Comparison of ENCODE assay signal across 22 mouse cellular contexts in genomic region chr5:97817485-97817884, GRCm38 (mm10).
"Had no signal": no experiment of that assay in that cellular context is flagged by ENCODE, and none has a peak within 500 bp of the region (broad histone marks: within the 10 kb centered on the region; RNA-seq: fewer than 3 reads in every experiment).

No protein-coding gene starts in this region.

- H3K27me3 ChIP-seq: heart, embryonic 12.5 days; hindbrain, embryonic 13.5 days; hindbrain, embryonic 15.5 days; kidney, embryonic 15.5 days; limb, embryonic 13.5 days; limb, embryonic 15.5 days; liver, embryonic 12.5 days had no signal

- ATAC-seq: hindbrain, postnatal 0 days; intestine, embryonic 16.5 days; liver, embryonic 12.5 days had no signal

- DNase-seq: gastrocnemius, postnatal 14 days; gastrocnemius, postnatal 36 days; heart, postnatal 14 days; kidney, adult 11 months; kidney, adult 2 months; kidney, adult 9 months; kidney, postnatal 14 days; kidney, postnatal 36 days; layer of hippocampus, adult 9-11 months; layer of hippocampus, postnatal 36 days; left cerebral cortex, postnatal 4 days had no signal

- H3K9ac ChIP-seq: heart, embryonic 12.5 days; hindbrain, embryonic 13.5 days; hindbrain, embryonic 15.5 days; kidney, embryonic 15.5 days; limb, embryonic 13.5 days; limb, embryonic 15.5 days; liver, embryonic 12.5 days had no signal

- H3K9me3 ChIP-seq: heart, embryonic 10.5 days; heart, embryonic 12.5 days; hindbrain, embryonic 13.5 days; hindbrain, embryonic 15.5 days; kidney, embryonic 15.5 days; limb, embryonic 15.5 days; liver, embryonic 12.5 days had no signal

- H3K36me3 ChIP-seq: heart, embryonic 10.5 days; heart, embryonic 12.5 days; hindbrain, embryonic 13.5 days; hindbrain, embryonic 15.5 days; kidney, embryonic 15.5 days; limb, embryonic 13.5 days; limb, embryonic 15.5 days; liver, embryonic 12.5 days had no signal

- H3K4me3 ChIP-seq: heart, embryonic 10.5 days; heart, embryonic 12.5 days; hindbrain, embryonic 13.5 days; hindbrain, embryonic 15.5 days; kidney, embryonic 15.5 days; limb, embryonic 13.5 days; limb, embryonic 15.5 days; liver, embryonic 12.5 days had no signal

- H3K4me1 ChIP-seq: heart, embryonic 10.5 days; hindbrain, embryonic 13.5 days; hindbrain, embryonic 15.5 days; kidney, embryonic 15.5 days; limb, embryonic 13.5 days; limb, embryonic 15.5 days; liver, embryonic 12.5 days had no signal

- H3K27ac ChIP-seq: heart, embryonic 10.5 days; hindbrain, embryonic 13.5 days; hindbrain, embryonic 15.5 days; hindbrain, postnatal 0 days; kidney, embryonic 15.5 days; kidney, postnatal 0 days; limb, embryonic 13.5 days; limb, embryonic 15.5 days; liver, embryonic 12.5 days had no signal
